Mouse (Mus musculus) lung, postnatal 14 days (tissue): ENCODE results near the gene Tenm2.

Experiments used
- DNase-seq: peaks from one replicate; pipeline ENCODE4 v3.0.0; 2021

The Tenm2 gene

DNA sequence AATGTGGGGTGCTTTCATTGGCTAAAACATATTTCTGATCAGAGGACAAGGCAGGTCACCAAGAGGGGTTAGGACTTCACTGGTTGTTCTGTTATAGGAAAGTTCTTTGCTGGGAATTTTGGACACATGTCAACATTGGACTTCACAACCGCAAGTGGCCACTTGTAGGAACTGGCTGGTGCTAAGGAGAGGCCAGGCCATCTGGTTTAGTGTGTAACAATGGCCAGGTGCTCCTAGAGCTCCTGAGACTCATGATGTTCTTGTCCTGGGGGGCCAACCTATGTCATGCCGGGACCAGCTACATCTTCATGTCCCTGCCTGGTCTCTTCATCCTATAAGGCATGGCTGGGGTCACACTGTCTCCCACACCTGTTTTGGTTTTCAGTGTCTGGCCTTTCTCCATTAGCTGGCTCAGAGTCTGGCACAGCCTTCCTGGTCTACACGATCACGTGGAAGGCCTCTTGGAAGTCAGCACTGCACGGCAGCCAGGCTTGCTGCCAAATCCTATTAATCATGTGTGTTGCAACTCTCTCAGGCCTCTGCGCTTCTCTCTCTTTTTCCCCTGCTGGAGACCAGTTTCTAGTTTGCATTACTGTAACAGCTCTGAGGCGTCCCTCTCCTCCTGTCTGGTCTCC lies 1199.6 kb downstream of the Tenm2 start:
- DNase-seq: peak; percentile 82

DNA sequence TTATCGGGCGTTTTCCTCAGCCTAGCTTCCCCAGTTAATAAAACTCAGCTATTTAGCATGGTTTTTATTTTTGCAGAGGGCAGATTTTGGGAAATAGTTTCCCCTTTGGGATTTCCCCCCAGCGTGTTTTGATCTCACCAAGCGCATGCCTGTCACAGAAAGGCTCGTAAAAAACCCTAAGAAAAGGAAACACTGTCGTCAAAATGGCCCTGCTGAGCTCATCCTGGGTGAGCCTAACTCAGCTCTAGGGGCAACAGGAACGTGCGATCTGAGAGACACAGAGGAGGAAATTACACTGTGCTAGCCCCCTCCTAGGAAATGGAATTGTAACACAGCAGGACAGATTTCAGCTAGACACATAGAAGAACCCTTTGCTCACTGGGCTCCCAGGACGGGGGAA lies 1204.0 kb downstream of the Tenm2 start:
- DNase-seq: no peak

DNA sequence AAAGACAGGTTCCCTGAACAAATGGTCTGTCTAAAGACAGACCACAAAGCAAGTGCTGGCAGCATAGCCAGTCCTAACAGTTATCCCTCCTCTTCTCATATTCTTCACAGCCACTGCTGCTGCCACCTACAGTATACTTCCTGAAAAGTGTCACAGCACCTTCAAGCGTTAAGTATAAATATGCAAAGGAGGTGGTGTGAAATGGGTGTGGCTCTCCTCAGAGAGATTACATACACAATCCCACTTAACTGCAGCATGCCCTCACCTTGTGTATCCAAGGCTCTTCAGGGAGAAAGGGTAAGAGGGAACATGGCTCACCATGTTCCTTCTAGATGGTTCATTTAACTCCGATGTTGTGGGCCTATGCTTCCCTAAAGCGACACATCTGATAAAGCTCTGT lies 1215.8 kb downstream of the Tenm2 start:
- no peak for DNase-seq

DNA sequence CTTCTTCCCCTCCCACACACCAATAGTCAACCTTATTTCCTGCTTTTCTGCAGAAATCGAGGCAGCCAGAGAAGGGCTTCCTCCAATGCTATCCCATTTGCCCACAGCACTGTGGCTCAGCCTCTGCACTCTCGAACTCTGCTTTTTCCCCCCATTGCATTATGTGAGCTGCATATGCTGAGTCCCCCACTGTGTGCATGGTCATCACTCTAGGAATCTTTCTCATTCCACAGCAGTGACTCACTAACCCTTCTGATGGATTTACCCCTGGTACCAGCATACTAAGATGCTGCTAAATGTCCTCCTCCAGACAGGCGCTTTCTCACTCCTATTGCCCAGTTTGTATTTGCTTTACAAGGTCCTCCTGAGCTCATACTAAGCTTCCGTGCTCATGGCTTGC lies 1222.6 kb downstream of the Tenm2 start:
- no peak for DNase-seq

DNA sequence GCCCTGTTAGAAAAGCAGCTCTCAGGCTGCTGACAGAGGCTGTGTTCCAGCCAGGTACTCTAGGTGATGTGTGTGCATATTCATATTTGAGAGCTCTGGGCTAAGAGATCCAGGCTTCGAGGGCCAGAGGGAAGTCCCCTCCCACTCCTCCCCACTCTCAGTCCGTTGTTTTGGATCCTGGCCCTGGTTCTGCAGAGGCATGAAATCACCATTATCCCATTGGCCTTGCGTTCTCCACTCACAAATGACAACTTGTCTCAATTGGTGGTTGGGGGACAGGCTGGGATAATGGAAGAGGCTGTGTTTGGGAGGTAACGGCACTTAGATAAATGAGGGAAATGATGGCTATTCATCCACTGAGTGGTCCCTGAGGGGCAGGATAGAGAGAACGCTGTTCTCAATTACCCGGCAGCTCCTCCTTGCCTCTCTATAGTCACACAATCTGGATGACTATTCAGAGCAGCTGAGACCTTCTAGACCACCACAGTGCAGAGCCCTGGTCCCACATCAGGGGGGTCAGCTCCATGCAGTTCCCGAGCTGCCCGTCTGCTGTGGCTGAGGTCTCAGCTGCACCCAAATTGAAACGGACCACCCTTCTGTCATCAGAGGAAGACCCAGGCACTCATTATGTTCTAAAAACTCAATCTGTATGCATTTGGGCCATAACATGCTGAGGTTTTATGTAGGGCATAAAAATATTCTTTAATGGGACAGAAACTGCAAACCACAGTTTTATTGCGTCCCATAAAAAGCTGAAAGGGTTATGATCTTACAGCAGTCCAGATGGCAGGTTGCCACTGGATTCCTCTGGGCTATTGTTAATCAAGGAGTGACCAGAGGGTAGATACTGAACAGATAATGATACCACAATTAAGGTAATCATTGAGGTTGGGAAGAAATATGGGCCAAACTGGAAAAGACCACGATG lies 1226.2 kb downstream of the Tenm2 start:
- DNase-seq: no peak

DNA sequence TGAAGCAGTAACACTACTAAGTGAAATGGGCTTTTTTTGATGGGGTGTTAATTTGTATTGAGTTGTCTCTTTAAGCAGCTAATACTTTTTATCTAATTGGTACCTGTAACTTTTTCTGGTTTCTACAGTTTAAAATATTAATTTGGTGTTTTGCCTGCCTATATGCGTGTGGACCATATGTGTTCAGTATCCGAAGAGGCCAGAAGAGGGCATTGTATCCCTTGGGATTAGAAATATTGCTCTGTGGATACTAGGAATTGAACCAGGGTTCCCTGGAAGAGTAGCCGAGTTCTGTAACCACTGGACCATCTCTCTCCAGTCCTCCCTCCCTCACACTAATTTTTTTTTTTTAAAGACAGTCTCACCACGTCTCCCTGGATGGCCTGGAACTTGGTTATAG lies 1232.9 kb downstream of the Tenm2 start:
- no peak for DNase-seq

DNA sequence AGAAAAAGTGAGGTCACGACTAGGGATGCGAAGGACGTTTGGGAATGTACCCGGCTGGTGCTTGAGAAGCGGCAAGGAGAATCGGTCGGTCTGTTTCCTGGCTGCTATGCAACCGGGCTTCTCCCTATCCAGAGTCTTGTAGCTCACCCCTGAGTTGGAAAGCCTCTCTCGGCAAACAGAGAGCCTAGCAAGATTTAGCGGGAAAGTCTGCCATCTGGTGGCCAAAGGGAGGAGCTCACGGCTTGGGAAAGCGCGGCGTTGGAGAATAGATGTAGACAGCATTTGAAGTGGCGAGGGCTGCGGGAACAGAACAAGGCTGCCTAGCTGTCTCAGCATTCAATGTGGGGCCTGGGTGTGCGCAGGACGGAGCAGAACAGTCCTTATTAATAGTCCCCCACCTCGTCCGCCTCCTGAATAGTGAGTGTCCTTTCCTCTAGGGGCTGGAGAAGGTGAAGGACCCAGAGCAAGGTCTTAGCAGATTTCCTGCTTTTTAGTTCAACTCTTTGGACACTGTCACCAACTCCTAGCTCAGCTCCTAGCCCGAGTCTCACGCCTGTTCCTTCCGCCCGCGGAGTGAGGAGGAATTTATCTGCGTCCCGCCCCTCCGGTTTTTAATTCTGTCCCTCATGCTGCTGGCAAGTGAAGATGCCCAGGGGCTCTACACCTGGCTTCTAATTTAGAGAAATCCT lies 1234.3 kb downstream of the Tenm2 start:
- peak; percentile 89 for DNase-seq

DNA sequence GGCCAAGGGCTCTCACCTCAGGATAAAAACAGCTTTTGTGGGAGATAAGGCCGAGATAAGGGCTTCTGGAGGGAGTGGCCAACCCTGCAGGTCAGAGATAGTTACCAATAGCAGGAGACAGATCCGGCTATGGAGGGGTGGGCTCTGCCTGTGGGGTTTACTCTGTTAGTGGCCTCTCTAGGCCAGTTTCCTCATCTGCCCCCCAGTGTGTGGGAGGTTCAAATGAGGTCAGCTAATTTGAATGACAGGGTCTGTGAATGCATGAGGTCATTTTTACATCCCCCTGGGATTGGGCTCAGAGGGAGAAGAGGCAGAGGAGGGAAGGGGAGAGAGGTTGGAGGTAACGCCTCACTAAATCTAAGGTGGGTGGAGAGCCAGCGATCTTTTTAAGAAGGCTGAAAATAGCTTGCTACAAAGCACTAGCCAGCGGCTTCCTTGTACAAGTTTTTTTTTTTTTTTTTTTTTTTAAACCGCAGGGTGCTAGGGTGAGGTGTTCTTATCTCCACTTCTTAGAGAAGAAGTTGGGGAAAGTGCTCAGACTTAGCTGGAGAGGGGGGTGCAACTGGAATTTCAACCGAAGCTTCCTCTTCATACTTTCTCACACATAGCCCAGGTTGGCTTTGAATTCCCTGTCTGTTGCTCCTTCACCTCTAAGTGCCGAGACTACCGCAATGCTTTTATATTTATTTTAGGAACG lies 1235.0 kb downstream of the Tenm2 start:
- no peak for DNase-seq

DNA sequence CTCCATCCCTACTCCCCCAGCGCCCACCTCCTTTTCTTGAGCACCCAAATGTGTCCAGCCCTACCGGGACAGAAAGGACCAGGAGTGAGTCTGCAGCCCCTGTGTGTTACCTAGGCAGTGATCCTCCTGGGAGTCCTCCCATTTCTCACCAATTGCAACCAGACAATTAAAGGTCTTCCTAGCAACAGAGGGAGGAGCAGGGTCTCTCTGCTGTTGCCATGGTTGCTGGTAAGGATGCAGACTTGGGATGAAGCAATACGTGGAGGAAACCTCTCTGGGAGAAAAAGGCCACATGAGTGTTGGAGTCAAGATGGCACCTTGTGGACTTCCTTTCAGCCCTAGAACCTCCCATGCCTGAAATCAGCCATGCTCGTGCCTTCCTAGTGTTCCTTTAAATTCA lies 1235.7 kb downstream of the Tenm2 start:
- DNase-seq: no peak

DNA sequence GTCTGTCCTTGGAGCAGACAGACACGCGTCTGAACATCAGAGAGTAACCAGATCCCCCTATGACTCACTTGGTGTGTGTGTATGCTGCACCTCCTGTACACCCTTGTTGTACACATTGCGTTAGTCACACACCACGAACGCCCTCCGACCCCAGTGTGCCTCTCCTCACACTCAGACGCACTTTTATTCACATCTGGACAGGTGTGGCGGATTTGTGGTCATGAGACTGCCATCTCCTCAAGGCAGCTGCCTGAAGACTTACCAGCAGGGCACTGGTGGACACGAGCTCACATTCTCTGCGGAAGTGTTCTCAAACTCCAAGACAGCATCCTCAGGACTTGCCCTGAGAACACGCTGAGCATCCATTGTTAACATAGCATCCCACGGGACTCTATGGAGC lies 1237.7 kb downstream of the Tenm2 start:
- DNase-seq: no peak

DNA sequence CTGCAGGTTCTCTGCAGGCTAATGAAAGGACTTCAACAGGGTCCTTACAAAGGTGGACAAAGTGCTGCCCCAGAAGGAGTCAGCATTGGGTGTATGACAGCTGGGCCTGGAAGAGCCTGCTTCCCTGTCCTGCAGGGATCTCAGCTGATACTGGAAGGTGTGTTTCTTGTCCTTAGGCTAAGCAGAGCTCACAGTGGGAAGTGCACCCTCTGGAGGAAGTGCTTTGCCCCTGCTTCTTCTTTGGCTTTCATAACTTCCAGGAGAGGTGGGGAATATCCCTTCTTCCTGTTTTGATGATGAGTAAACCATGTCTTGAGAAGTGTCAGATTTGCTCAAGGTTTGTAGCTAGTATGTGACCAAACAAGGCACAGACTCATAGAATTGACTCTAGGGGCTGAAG lies 1240.5 kb downstream of the Tenm2 start:
- DNase-seq: no peak

DNA sequence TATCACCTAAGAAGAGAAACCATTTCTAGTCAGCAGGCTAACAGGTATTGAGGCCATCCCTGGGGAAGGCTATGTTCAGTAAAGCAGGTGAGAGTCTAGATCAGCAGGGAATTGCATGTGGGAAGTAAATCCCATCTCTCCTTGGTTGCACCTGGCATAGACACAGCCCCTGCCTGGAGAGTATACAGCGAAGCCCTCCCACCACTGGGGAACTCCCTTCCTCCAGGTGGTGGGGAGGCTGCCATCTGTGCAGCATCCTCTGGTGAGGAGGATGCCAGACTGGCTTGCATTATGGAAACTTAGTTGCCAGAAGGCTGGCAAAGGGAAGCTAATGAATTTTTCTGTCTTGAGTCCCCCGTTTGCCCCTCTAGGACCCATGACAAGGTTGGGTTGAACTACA lies 1243.9 kb downstream of the Tenm2 start:
- DNase-seq: no peak

DNA sequence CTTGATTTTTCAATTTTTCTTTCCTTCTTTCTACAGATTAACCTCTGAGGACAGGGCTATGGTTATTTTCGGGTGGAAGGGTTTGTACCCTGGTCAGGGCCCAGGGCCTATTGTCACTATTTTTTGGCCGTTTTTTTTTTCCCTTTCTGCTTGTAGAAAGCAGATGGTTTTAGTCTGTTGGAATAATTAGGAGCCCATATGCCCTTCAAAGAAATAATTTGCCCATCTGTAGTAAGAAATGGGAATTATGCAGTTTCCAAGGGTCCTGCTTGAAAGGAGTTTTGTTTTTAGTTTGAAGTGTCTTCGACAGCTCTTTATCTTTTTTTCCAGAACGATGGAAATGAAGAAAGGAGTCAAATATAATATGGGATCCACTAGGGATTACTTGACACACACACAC lies 1245.8 kb downstream of the Tenm2 start:
- DNase-seq: no peak

DNA sequence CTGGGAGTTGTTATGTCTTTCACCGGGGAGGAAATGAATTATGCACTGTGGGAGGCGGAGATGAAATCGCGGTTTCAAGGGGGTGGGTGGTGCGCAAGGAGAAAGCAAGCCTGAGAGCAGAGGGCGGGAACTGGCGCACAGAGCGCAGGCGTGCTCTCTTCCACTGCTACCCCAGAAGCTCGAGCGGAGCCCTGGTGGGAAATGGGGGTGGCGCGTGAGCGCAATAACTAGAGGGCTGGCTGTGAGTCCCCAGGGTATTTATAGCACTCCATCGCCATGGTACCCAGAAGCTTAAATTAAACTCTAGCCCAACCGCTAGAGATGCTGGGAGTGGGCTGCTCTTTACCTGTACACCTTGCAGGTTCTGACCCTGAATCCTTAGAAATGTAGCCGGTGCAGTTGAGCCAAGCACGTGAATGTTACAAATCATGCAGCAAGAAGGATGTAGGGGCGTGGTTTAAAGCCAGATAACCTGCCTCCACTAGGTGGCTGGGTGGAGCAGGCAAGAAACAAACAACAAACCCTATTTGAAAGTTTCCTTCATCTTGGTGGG lies 1249.8 kb downstream of the Tenm2 start:
- DNase-seq: peak; percentile 32

DNA sequence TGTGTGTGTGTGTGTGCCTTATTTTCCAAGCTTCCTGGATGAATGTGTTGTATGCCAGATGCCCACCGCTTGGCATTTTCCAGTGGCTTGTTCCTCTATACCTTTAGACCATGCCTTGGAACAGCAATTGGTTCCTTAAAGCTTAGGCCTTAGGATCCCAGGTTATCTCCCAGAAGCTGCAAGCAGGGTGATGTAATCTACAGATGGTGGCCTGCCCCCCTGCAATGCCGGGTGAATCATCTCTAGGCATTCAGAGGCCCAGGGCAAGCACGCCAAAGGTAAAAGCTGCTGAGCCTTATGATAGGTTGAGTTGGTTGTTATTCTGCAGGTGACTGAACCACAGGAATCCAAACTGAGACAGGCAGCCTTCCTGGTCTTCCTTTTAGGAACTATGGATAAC lies 1253.0 kb downstream of the Tenm2 start:
- DNase-seq: no peak

DNA sequence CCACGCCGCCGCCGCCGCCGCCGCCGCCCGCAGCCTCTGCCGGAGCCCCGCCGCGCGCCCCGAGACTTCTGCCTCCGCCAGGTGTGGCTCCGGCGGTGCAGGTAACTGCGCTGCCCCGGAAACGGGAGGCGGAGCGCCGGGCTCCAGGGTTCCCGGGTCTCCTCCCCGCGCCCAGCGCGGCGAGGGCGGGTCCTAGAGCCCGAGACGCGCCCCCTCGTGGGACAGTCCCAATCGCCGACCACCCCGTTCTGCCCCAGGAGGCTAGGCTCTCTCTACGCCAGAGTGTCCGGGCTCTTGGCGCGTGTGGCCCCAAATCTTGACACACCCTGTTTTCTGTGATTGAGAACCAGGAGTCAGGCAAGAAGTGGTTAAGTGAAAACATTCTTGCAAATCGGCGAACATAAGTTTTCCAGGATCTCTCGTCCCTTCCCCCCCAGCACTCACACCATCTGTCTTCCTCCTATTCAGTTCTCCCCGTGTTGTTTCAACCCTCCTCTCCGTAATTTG lies 1255.3 kb downstream of the Tenm2 start, which contains the start of gene Wwc1:
Gene Wwc1, minus strand, starts transcription at position 117 of the 507 bp plus-strand sequence.
- peak; percentile 73 for DNase-seq

DNA sequence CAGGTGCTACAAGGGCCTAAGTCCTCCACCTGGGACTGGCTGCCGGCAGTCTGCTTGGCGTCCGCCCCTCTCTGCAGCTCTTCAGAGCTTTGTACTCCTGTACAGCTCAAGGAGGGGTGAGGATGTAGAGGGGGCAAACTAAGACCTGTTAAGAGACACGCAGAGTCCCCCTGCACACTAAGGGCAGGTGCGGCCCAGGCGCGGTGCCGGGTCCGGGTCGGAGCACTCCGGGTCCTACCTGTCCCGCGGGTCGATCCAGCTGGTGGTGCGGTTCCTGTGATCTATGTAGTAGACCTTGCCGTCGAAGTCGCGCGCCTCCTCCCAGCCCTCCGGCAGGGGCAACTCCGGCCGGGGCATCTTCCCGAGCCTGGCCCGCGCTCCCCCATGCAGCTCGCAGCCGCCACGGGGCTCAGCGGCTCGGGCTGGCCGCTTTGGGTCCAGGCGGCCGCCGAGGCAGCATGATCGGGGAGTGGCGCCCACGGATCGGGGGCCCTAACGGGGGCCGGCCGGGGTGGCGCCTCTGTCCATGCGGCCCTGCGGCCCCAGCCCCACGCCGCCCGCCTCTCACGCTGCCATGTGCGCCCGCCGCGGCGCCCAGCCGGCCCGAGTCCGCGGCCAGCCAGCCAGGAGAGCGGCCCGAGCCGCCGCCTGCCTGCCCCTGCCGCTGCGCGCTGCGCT lies 1255.9 kb downstream of the Tenm2 start:
- no peak for DNase-seq

DNA sequence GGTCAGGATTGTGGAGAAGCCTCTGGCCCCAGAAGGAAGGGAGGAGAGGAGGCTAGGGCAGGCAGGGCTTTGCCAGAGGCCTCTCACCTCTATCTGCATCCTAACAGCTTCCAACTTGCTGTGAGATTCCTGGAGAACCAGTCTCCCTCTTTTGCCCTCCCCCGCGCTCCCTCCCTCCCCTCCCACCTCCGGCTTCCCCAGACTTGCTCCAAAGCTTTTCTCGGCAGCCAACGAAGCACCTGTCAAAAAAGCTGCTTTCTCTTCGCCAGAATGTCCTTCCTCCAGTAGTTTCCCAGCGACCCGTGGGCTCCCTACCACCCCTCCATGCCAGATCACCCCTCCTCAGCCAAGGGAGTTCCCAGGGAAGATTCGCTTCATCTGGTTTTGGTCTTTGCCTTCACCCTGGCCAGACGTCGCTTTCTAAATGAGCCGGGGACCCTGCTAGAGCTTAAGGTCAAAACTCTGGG lies 1256.5 kb downstream of the Tenm2 start:
- no peak for DNase-seq

DNA sequence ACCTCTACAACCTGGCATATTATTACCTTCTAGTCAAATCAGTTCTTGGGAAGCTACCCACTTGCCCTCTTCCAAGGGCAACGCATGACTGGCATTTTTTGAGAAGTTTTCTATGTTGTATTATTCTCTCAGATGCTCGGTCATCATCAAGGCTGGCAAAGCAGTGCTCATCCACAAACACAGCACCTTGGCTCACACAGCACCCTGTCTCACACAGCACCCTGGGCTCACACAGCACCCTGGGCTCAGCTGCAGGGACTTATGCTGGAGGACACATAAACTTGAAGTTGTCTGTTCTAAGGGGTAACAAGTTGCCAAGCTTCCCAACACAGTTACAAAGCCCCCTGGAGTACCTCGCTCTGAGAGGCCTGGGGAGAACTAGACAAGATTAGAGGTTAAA lies 1258.0 kb downstream of the Tenm2 start:
- DNase-seq: no peak

DNA sequence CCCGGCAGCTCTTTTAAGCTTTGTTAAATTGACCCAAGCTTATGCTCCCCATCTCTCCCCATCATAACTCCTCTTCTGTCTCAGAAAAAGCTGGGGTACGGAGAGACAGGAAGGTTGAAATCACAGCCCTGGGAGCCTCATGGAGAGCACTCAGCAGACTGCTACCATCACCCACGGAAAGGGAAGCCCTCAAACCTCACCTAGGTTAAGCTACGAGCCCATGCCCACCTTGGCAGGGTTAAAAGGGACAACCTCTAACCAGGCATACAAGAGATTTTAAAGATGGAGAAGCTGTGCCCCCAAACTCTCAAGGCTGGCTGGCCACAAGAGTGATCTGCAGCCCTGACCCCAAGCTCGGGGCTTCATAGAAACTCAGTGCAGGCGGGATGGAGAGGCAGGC lies 1258.7 kb downstream of the Tenm2 start:
- DNase-seq: no peak

DNA sequence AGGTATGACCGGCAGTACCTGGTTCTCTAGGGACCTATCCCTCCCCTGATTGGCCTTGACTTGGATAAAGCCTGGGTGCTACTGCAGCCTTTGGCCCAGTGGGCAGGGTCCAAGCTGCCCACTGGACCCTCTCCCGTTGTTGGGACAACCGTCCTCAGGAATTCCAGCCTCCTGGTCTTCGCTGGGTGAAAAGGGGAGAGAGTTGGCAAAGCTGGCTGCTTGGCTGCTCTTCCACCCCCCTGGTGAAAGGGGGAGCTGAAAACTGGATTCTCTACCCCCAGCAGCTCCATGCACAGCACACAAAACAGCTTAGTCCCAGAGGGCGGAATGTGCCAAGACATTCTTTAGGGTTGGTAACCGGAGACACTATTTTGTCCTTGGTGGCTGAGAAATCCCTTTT lies 1259.3 kb downstream of the Tenm2 start:
- DNase-seq: no peak
